Mouse (Mus musculus) heart, adult 18-20 months (tissue): ENCODE data around the gene Actl11. TPM values are rescaled to one million over a fixed set of nuclear protein-coding genes. Genes with fewer than 3 reads are reported as not detected.

Experiments
- DNase-seq, 2 experiments: peaks; one replicate each; pipeline ENCODE4 v3.0.0; 2021 to 2022; ENCODE audit warnings: mixed read lengths in 1 of 2
- total RNA-seq, 2 experiments: library from RNA; stranded (reverse); gene quantifications; 2 replicates each; pipeline ENCODE4 v1.2.3; 2021

Actl11 gene
- total RNA-seq, 2 experiments from 2014 or later, result not detected

- peak in 1 of 2 experiments; percentile 31 for DNase-seq
Observed at GRCm38 (mm10) chr9:107923021-107923420, 5.2 kb upstream of the Actl11 start.

GRCm38 (mm10) chr9:107923956-107924355 lies 4.3 kb upstream of the Actl11 start:
- DNase-seq, result peak; percentile 70 to 77

- no peak for DNase-seq
Observed at GRCm38 (mm10) chr9:107925251-107925650, 3.0 kb upstream of the Actl11 start.

GRCm38 (mm10) chr9:107926920-107927420 lies 1.3 kb upstream of the Actl11 start:
- peak in 1 of 2 experiments; percentile 48 for DNase-seq

- no peak for DNase-seq
Observed at GRCm38 (mm10) chr9:107927749-107928148, 520 bp upstream of the Actl11 start.

GRCm38 (mm10) chr9:107932221-107932620 lies 4.0 kb downstream of the Actl11 start:
- no peak for DNase-seq

GRCm38 (mm10) chr9:107934146-107934545 lies 5.9 kb downstream of the Actl11 start:
- DNase-seq, result no peak

GRCm38 (mm10) chr9:107935374-107935773 lies 7.1 kb downstream of the Actl11 start, which contains the start of gene Camkv:
Gene Camkv, plus strand, starts transcription at chr9:107935674.
- DNase-seq, result no peak

- DNase-seq, result no peak
Observed at GRCm38 (mm10) chr9:107935790-107936214, 7.5 kb downstream of the Actl11 start.

- DNase-seq, result no peak
Observed at GRCm38 (mm10) chr9:107936215-107936822, 8.1 kb downstream of the Actl11 start.

GRCm38 (mm10) chr9:107936831-107937230 lies 8.6 kb downstream of the Actl11 start:
- DNase-seq, result no peak

GRCm38 (mm10) chr9:107947241-107948194 lies 19.2 kb downstream of the Actl11 start:
- no peak for DNase-seq

GRCm38 (mm10) chr9:107949184-107949921 lies 21.1 kb downstream of the Actl11 start:
- DNase-seq, result no peak

- DNase-seq, result no peak
Observed at GRCm38 (mm10) chr9:107949922-107950235, 21.6 kb downstream of the Actl11 start, which contains the start of gene Traip. Gene Traip, plus strand, starts transcription at chr9:107950136.

GRCm38 (mm10) chr9:107950460-107951355 lies 22.4 kb downstream of the Actl11 start:
- peak; percentile 95 to 97 for DNase-seq

GRCm38 (mm10) chr9:107955613-107956289 lies 27.5 kb downstream of the Actl11 start:
- no peak for DNase-seq

- DNase-seq, result no peak
Observed at GRCm38 (mm10) chr9:107957141-107957540, 28.9 kb downstream of the Actl11 start.

- no peak for DNase-seq
Observed at GRCm38 (mm10) chr9:107959896-107960295, 31.6 kb downstream of the Actl11 start.

GRCm38 (mm10) chr9:107960928-107961327 lies 32.7 kb downstream of the Actl11 start:
- DNase-seq, result no peak

GRCm38 (mm10) chr9:107961351-107961762 lies 33.1 kb downstream of the Actl11 start:
- DNase-seq, result no peak

GRCm38 (mm10) chr9:107961881-107962280 lies 33.6 kb downstream of the Actl11 start:
- DNase-seq, result peak in 1 of 2 experiments; percentile 44
